Mouse (Mus musculus): Measurements from ENCODE around the gene Phf21b. TPM values are rescaled to one million over a fixed set of nuclear protein-coding genes. Genes with fewer than 3 reads are reported as not detected.

Gene Phf21b
- polyA plus RNA-seq, 1 experiment from 2014 or later, result 1.9 TPM

DNA sequence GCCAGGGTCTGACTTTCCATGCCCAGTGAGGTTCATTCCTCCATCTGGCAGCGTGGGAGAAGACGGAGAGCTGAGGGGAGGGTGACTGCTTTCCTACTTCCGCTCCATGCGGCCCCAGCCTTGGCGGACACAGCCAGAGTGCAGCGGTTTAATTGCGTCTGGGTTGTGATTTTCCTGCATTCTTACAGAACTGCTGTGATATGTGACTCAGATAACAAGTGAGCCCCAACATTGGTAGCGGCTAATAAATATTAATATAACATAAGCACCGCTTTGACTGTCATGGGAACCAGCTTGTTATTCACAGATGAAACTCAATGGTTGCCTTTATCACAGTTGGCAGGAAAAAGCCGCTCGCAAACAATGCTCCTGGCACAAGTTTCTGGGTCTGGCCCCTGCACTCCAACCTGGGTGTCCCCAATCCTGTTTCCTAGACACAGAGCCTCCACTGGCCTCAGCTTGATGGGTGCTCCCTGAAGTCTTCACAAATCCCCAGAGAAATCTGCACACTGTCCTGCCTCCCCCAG, 43.0 kb downstream of the Phf21b start:
- Histone ChIP-seq H3K27ac (replicated peaks; ENCODE audit: low read depth, low read length) (no peak overlapping the region), H3K4me3 (ENCODE audit: low read depth, low read length) (no peak overlapping the region), H3K36me3 (ENCODE audit: control insufficient read depth, insufficient read depth, low read length) (no peaks in the 10 kb centered on the region), H3K9ac (ENCODE audit: low read length) (no peak overlapping the region), H3K4me1 (ENCODE audit: control insufficient read depth, insufficient read depth, low read length) (peaks cover 3% of the 10 kb centered on the region), H3K27me3 (ENCODE audit: control insufficient read depth, insufficient read depth, low read length) (no peaks in the 10 kb centered on the region), H3K9me3 (ENCODE audit: control insufficient read depth, low read length) (no peaks in the 10 kb centered on the region), H3K4me2 (ENCODE audit: low read depth, severe bottlenecking) (no peak overlapping the region)
- DNase-seq (ENCODE audit: low spot score) (no peak), ATAC-seq (ENCODE audit: insufficient number of reproducible peaks, low FRiP score, low TSS enrichment, low read depth) (no peak)
- WGBS, result 80% methylated on average over 11 of the region's 11 CpGs

DNA sequence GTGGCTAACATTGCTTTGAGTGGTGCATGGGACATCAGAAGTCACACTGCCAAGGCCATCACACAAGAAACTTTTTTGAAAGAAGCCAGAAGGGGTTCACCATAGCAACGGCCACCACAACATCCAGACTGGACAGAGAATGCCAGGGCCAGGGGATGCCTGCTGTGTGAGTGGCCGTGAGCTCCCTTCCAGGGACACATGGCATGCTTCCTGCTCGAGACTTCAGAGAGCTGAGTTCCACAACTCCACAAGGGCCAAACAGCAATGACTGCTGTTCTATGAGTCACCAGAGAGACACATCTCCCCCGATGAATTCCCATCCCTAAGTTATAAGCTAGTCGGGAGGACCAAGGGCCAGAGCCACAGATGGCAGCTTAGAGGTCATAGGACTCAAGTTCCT, 44.7 kb downstream of the Phf21b start:
- DNase-seq (ENCODE audit: low spot score) (no peak), ATAC-seq (ENCODE audit: insufficient number of reproducible peaks, low FRiP score, low TSS enrichment, low read depth) (no peak)
- WGBS, result 66% methylated on average over 5 of the region's 5 CpGs
- Histone ChIP-seq H3K4me1 (ENCODE audit: control insufficient read depth, insufficient read depth, low read length) (peaks cover 3% of the 10 kb centered on the region), H3K4me3 (ENCODE audit: low read depth, low read length) (no peak overlapping the region), H3K36me3 (ENCODE audit: control insufficient read depth, insufficient read depth, low read length) (no peaks in the 10 kb centered on the region), H3K27ac (replicated peaks; ENCODE audit: low read depth, low read length) (no peak overlapping the region), H3K4me2 (ENCODE audit: low read depth, severe bottlenecking) (no peak overlapping the region), H3K9me3 (ENCODE audit: control insufficient read depth, low read length) (no peaks in the 10 kb centered on the region), H3K9ac (ENCODE audit: low read length) (no peak overlapping the region), H3K27me3 (ENCODE audit: control insufficient read depth, insufficient read depth, low read length) (no peaks in the 10 kb centered on the region)

DNA sequence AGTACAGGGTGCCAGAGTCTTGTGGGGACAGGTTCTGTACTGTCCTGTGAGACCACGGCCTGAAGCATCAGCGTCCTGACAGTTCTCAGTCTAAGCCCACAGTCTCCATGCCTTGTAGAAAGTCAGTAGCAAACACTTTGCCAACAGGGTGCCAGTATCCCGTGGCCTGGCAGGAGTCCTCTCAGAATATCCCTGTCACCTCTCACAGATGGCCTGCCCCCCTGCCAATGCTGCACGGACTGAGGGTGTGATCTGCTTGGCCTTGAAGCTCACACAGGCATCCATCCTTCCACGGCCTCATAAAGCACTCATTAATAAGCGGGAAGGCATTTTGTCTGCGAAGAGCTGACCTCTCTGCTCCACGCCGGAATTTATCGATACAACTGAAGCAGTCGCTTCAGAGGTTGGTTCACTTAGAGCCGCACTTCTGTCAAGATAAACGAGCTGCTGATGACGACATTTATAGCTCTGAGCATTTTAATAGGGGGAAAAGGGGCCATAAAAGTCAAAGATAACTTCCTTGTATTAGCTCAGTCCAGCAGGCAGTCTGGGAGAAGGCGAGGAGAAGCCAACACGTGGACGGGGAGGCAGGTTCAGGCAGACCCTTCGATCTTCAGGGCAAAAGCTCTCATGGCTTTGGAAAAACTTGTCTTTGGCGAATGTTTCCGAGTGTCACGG, 46.4 kb downstream of the Phf21b start:
- H3K36me3 ChIP-seq (ENCODE audit: control insufficient read depth, insufficient read depth, low read length), result no peaks in the 10 kb centered on the region
- DNase-seq (ENCODE audit: low spot score), result peak; percentile 39

DNA sequence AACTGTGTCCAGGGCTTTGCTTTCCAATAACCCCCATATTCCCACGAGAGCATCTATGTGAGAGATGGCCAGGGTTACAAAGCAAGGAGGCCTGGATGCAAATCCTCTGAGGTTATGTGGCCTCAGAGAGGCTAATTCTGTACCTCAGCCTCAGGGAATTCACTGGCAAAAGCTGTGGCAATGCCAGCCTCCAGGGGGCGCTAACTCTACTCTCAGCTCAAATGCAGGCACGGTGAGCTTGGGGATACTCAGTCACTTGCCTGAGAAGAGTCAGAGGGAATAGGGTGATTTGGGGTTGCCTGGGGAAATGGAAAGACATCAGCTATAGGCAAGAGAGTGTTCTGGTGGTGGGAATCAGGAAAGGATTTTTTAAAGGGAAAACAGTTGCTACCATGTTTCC, 52.2 kb downstream of the Phf21b start:
- H3K27me3 ChIP-seq (ENCODE audit: control insufficient read depth, insufficient read depth, low read length), result no peaks in the 10 kb centered on the region
- H3K27ac ChIP-seq (replicated peaks; ENCODE audit: low read depth, low read length), result no peak overlapping the region
- no peak overlapping the region for H3K4me3 ChIP-seq (ENCODE audit: low read depth, low read length)
- H3K36me3 ChIP-seq (ENCODE audit: control insufficient read depth, insufficient read depth, low read length), result no peaks in the 10 kb centered on the region; the same call in 1 of the 2 replicates
- no peaks in the 10 kb centered on the region for H3K4me1 ChIP-seq (ENCODE audit: control insufficient read depth, insufficient read depth, low read length)
- ATAC-seq (ENCODE audit: insufficient number of reproducible peaks, low FRiP score, low TSS enrichment, low read depth), result no peak
- no peaks in the 10 kb centered on the region for H3K9me3 ChIP-seq (ENCODE audit: control insufficient read depth, low read length)
- peak; percentile 60 for DNase-seq (ENCODE audit: low spot score)
- 66% methylated on average over 3 of the region's 3 CpGs for WGBS
- H3K4me2 ChIP-seq (ENCODE audit: low read depth, severe bottlenecking), result no peak overlapping the region
- no peak overlapping the region for H3K9ac ChIP-seq (ENCODE audit: low read length)

More for the DNA sequence above, 46.4 kb downstream of the Phf21b start:
- Histone ChIP-seq H3K27ac (replicated peaks; ENCODE audit: low read depth, low read length) (no peak overlapping the region), H3K4me1 (ENCODE audit: control insufficient read depth, insufficient read depth, low read length) (peaks cover 3% of the 10 kb centered on the region), H3K4me2 (ENCODE audit: low read depth, severe bottlenecking) (no peak overlapping the region), H3K4me3 (ENCODE audit: low read depth, low read length) (no peak overlapping the region), H3K9me3 (ENCODE audit: control insufficient read depth, low read length) (no peaks in the 10 kb centered on the region), H3K27me3 (ENCODE audit: control insufficient read depth, insufficient read depth, low read length) (no peaks in the 10 kb centered on the region), H3K9ac (ENCODE audit: low read length) (no peak overlapping the region)
- no peak for ATAC-seq (ENCODE audit: insufficient number of reproducible peaks, low FRiP score, low TSS enrichment, low read depth)
- 16% methylated on average over 21 of the region's 21 CpGs for WGBS

DNA sequence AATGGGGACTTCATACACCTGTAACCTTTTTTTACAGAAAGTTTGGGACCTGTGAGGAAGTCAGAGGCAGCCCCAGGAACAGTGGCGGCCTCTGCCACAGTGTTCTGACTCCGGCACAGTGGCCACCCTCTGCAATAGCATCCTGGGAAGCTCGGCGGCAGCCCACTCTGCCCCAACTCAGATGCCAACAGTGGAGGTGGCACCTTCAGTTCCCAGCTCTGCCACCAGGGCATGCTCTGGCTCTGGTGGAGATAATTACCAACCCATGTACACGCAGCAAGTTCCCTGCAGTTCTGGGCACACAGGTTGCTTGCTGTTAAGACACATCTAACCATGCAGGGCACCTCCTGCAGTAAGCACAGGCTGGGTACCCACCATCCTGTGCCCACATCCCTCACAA, 55.7 kb downstream of the Phf21b start:
- H3K36me3 ChIP-seq (ENCODE audit: control insufficient read depth, insufficient read depth, low read length), result peaks cover 5% of the 10 kb centered on the region; the same call in 1 of the 2 replicates
- no peaks in the 10 kb centered on the region for H3K9me3 ChIP-seq (ENCODE audit: control insufficient read depth, low read length)
- DNase-seq (ENCODE audit: low spot score), result no peak
- no peak overlapping the region for H3K27ac ChIP-seq (replicated peaks; ENCODE audit: low read depth, low read length)
- no peak overlapping the region for H3K4me3 ChIP-seq (ENCODE audit: low read depth, low read length)
- WGBS, result 87% methylated on average over 5 of the region's 5 CpGs
- no peak overlapping the region for H3K4me2 ChIP-seq (ENCODE audit: low read depth, severe bottlenecking)
- ATAC-seq (ENCODE audit: insufficient number of reproducible peaks, low FRiP score, low TSS enrichment, low read depth), result no peak
- H3K27me3 ChIP-seq (ENCODE audit: control insufficient read depth, insufficient read depth, low read length), result no peaks in the 10 kb centered on the region
- H3K9ac ChIP-seq (ENCODE audit: low read length), result no peak overlapping the region
- no peaks in the 10 kb centered on the region for H3K4me1 ChIP-seq (ENCODE audit: control insufficient read depth, insufficient read depth, low read length)

DNA sequence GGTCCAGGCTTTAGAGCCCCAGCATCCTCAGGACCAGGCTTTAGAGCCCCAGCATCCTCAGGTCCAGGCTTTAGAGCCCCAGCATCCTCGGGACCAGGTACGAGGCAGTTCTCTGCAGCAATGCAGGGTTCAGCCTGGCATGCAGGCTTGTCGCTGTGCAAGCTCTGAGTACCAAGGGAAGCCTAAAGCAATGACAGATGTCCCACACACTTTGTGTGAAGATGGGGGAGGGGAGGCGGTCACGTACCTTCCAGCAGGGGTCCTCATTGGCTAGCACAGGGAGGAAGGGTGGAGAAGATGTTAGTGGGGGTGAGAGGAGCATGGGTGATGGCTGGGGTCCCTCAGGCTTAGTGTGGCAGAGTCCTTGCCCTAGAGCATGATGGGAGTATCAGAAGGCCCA, 62.2 kb downstream of the Phf21b start:
- no peak overlapping the region for H3K9ac ChIP-seq (ENCODE audit: low read length)
- WGBS, result 79% methylated on average over 5 of the region's 5 CpGs
- H3K4me2 ChIP-seq (ENCODE audit: low read depth, severe bottlenecking), result no peak overlapping the region
- DNase-seq (ENCODE audit: low spot score), result no peak
- peaks cover 5% of the 10 kb centered on the region; the same call in 1 of the 2 replicates for H3K36me3 ChIP-seq (ENCODE audit: control insufficient read depth, insufficient read depth, low read length)
- H3K27ac ChIP-seq (replicated peaks; ENCODE audit: low read depth, low read length), result no peak overlapping the region
- no peaks in the 10 kb centered on the region for H3K9me3 ChIP-seq (ENCODE audit: control insufficient read depth, low read length)
- H3K27me3 ChIP-seq (ENCODE audit: control insufficient read depth, insufficient read depth, low read length), result no peaks in the 10 kb centered on the region
- no peak overlapping the region for H3K4me3 ChIP-seq (ENCODE audit: low read depth, low read length)
- no peaks in the 10 kb centered on the region for H3K4me1 ChIP-seq (ENCODE audit: control insufficient read depth, insufficient read depth, low read length)
- ATAC-seq (ENCODE audit: insufficient number of reproducible peaks, low FRiP score, low TSS enrichment, low read depth), result no peak

DNA sequence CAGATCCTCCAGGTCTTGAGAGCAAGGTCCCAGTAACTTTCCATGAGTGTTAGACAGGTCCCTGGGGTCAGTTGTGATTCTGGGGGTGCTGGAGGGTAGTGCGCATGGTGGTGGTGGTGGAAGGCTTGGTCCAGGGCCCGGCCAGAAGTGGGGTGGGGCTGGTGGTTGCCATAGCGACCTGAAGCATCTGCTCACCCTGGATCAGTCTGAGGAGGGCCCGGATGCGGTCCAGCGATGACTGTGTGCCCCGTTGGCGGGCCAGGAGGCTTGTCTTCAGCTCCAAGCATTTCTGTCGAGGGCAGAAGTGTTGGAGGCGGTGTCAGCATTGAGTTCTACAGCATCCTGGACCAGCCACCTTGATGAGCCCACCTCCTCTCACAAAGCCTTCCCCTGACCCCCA, 68.7 kb downstream of the Phf21b start:
- WGBS, result 92% methylated on average over 10 of the region's 10 CpGs

DNA sequence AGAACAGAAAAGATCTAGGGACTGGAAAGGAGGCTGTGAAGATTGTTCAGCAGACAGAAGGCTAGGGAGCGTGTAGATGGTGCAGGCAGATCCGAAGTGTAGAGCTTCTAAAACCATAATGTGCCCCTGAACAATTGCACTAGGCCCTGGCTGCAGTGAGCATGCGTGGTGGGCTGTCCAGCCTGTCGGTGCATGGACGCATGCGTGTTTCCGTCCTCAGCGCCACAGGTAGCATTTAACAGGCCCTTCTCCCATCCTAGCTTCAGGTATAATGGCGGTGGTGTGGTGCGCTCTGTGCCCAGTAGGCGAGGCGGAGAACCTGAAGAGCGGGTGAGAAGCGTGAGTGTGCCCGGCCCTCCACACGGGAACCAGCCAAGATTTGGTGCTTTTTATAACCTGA, 71.0 kb downstream of the Phf21b start:
- Histone ChIP-seq H3K36me3 (ENCODE audit: control insufficient read depth, insufficient read depth, low read length) (no peaks in the 10 kb centered on the region), H3K9me3 (ENCODE audit: control insufficient read depth, low read length) (no peaks in the 10 kb centered on the region), H3K4me3 (ENCODE audit: low read depth, low read length) (no peak overlapping the region), H3K4me1 (ENCODE audit: control insufficient read depth, insufficient read depth, low read length) (no peaks in the 10 kb centered on the region), H3K9ac (ENCODE audit: low read length) (no peak overlapping the region), H3K4me2 (ENCODE audit: low read depth, severe bottlenecking) (no peak overlapping the region), H3K27ac (replicated peaks; ENCODE audit: low read depth, low read length) (no peak overlapping the region), H3K27me3 (ENCODE audit: control insufficient read depth, insufficient read depth, low read length) (no peaks in the 10 kb centered on the region)
- DNase-seq (ENCODE audit: low spot score) (no peak), ATAC-seq (ENCODE audit: insufficient number of reproducible peaks, low FRiP score, low TSS enrichment, low read depth) (no peak)
- 94% methylated on average over 16 of the region's 16 CpGs for WGBS

More for the DNA sequence above, 68.7 kb downstream of the Phf21b start:
- ATAC-seq (ENCODE audit: insufficient number of reproducible peaks, low FRiP score, low TSS enrichment, low read depth) (no peak), DNase-seq (ENCODE audit: low spot score) (no peak)
- Histone ChIP-seq H3K9me3 (ENCODE audit: control insufficient read depth, low read length) (no peaks in the 10 kb centered on the region), H3K4me2 (ENCODE audit: low read depth, severe bottlenecking) (no peak overlapping the region), H3K27me3 (ENCODE audit: control insufficient read depth, insufficient read depth, low read length) (no peaks in the 10 kb centered on the region), H3K4me1 (ENCODE audit: control insufficient read depth, insufficient read depth, low read length) (no peaks in the 10 kb centered on the region), H3K9ac (ENCODE audit: low read length) (no peak overlapping the region), H3K36me3 (ENCODE audit: control insufficient read depth, insufficient read depth, low read length) (no peaks in the 10 kb centered on the region), H3K27ac (replicated peaks; ENCODE audit: low read depth, low read length) (no peak overlapping the region), H3K4me3 (ENCODE audit: low read depth, low read length) (no peak overlapping the region)

DNA sequence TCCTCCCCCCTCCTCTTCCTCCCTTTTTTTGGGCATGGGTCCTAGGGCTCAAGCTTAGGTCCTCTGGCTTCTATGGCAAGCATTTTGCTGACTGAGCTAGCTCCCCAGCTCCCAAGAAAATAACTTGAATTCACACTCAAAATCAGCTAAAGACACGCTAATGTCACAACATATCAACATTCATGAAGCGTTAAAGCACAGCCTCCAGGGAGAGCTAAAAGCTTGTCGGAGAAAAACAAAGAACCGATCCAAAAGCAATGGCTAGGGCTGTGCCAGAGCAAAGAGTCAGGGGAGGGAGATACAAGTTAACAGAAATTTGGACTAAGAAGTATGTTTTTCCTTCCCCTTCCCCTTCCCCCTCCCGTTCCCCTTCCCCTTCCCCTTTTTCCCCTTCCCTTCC, 77.3 kb downstream of the Phf21b start:
- WGBS, result 73% methylated on average over 5 of the region's 5 CpGs
- H3K36me3 ChIP-seq (ENCODE audit: control insufficient read depth, insufficient read depth, low read length), result no peaks in the 10 kb centered on the region

More for the DNA sequence above, 77.3 kb downstream of the Phf21b start:
- 0 out of 2 replicates have a peak, but pooled peaks cover 4% of the 10 kb centered on the region for H3K4me1 ChIP-seq (ENCODE audit: control insufficient read depth, insufficient read depth, low read length)
- ATAC-seq (ENCODE audit: insufficient number of reproducible peaks, low FRiP score, low TSS enrichment, low read depth), result no peak
- no peaks in the 10 kb centered on the region for H3K27me3 ChIP-seq (ENCODE audit: control insufficient read depth, insufficient read depth, low read length)
- H3K4me2 ChIP-seq (ENCODE audit: low read depth, severe bottlenecking), result no peak overlapping the region
- H3K9ac ChIP-seq (ENCODE audit: low read length), result no peak overlapping the region
- no peak overlapping the region for H3K27ac ChIP-seq (replicated peaks; ENCODE audit: low read depth, low read length)
- H3K4me3 ChIP-seq (ENCODE audit: low read depth, low read length), result no peak overlapping the region
- H3K9me3 ChIP-seq (ENCODE audit: control insufficient read depth, low read length), result no peaks in the 10 kb centered on the region
- no peak for DNase-seq (ENCODE audit: low spot score)
